Mouse (Mus musculus) layer of hippocampus, adult 9-11 months (tissue): Measurements from ENCODE around the gene Serpinb7.

Experiments used
- DNase-seq: peaks from one replicate; pipeline ENCODE4 v3.0.0; 2022

Gene Serpinb7

DNA sequence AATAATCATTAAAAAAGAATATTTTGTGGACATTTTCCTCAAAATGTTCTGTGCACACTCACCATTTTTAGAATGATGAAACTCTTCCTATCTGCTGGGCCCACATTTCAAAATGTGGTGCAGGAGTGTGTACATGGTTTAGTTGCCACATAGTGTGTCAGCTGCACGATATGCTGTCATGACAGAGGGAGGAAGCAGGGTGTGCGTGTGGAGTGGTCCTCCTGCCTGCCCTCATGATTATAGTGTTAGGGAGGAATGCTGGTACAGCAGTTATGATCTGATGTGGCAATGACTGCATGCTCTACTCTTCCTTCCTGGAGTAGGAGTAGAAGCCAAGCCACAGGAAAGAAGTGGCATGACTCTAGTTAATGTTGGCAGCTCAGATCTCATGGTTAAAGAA lies 97.3 kb downstream of the Serpinb7 start:
- no peak for DNase-seq

DNA sequence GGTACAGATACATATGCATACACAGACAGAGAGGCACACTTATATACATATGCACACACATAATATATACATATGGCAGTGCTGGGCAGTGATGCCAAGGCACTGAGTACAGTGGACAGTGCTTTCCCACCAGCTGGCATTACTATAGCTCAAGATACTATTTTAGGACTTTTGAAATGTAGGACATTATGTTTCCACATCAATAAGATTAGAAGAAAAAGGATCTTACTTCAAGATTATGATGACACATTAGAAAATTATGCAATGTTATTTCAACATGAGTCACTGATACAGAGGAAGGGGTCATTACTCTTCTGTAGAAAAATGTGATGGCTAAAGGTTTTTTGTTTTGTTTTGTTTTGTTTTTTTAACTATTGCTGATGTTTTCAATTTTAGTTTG lies 102.6 kb downstream of the Serpinb7 start:
- DNase-seq, result no peak
